Mouse (Mus musculus) kidney, postnatal 10 days (tissue): ENCODE results near the gene Gm7138.
"Not testable (repeated sequence)": the region's sequence is repeated elsewhere in the genome, so short reads cannot be mapped to it uniquely, and the experiment has no call there.

Experiments
- DNase-seq: peaks from one replicate; pipeline ENCODE4 v3.0.0; 2021; ENCODE audit warnings: mixed read lengths

The Gm7138 gene

GRCm38 (mm10) chr10:77741924-77742688 lies 34.6 kb downstream of the Gm7138 start, which contains the start of gene Gm18596:
TSS of gene Gm18596 (minus strand) at chr10:77742638.
- not testable (repeated sequence) for DNase-seq

GRCm38 (mm10) chr10:77738929-77739328 lies 37.8 kb downstream of the Gm7138 start:
- DNase-seq: no peak

GRCm38 (mm10) chr10:77735928-77736327 lies 40.8 kb downstream of the Gm7138 start:
- DNase-seq: no peak

- peak; percentile 26 for DNase-seq
Measured at GRCm38 (mm10) chr10:77729241-77729640, 47.5 kb downstream of the Gm7138 start.

DNA sequence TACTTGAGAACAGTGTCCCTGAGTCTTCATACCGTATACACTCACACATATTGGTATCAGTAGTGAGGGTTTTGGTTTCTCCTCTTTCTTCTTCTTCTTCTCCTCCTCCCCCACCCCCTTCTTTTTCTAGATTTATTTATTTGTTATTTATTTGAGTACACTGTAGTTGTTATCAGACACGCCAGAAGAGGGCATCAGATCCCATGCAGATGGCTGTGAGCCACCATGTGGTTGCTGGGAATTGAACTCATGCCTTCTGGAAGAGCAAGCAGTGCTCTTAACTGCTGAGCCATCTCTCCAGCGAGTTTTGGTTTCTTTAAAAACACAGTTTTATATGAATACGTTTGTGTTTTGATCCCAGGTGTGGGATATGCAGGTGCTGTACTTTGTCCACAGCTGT lies 48.5 kb downstream of the Gm7138 start:
- DNase-seq: no peak
